Mouse (Mus musculus) heart, embryonic 14.5 days (tissue): ENCODE data around the gene Hes3. TPM values are rescaled to one million over a fixed set of nuclear protein-coding genes. Genes with fewer than 3 reads are reported as not detected.

Experiments
- polyA plus RNA-seq: library from polyadenylated mRNA; unstranded; fragments of >200 nt; fragmentation: Nextera tagmentation; extraction: Ambion mirVana; gene quantifications from 2 replicates; pipeline ENCODE4 v1.2.1, GENCODE M21; 2014

The Hes3 gene
- polyA plus RNA-seq, 1 experiment from 2014 or later: not detected

Other genes starting within 250 kb of the Hes3 start
- 8.5 and 8.6 TPM in 2 replicates for gene Plekhg5, start 219.2 kb downstream of the Hes3 start, polyA plus RNA-seq
- 0.34 and 0.43 TPM in 2 replicates for gene Tnfrsf25, start 175.7 kb downstream of the Hes3 start, polyA plus RNA-seq
- gene Espn, start 139.3 kb downstream of the Hes3 start, polyA plus RNA-seq: 0.63 and 0.76 TPM in 2 replicates
- not detected in 2 replicates for gene Hes2, start 132.8 kb downstream of the Hes3 start, polyA plus RNA-seq
- 62.8 and 72.9 TPM in 2 replicates for gene Acot7, start 113.5 kb downstream of the Hes3 start, polyA plus RNA-seq
- 14.0 and 18.2 TPM in 2 replicates for gene Gpr153, start 17.4 kb downstream of the Hes3 start, polyA plus RNA-seq
- gene Icmt, start 5.6 kb upstream of the Hes3 start, polyA plus RNA-seq: 19.4 and 20.3 TPM in 2 replicates
- gene Rnf207, start 27.3 kb upstream of the Hes3 start, polyA plus RNA-seq: 74.9 and 77.5 TPM in 2 replicates
- 261 and 276 TPM in 2 replicates for gene Rpl22, start 34.1 kb upstream of the Hes3 start, polyA plus RNA-seq
- gene Chd5, start 47.0 kb upstream of the Hes3 start, polyA plus RNA-seq: 0.03 TPM in 1 of 2 replicates, not detected in the other
- 1.1 and 1.5 TPM in 2 replicates for gene Nphp4, start 185.0 kb upstream of the Hes3 start, polyA plus RNA-seq
- 2.6 and 2.7 TPM in 2 replicates for gene Kcnab2, start 186.2 kb upstream of the Hes3 start, polyA plus RNA-seq